Mouse (Mus musculus): Measurements from ENCODE around the gene Dgkz.

Dgkz gene

DNA sequence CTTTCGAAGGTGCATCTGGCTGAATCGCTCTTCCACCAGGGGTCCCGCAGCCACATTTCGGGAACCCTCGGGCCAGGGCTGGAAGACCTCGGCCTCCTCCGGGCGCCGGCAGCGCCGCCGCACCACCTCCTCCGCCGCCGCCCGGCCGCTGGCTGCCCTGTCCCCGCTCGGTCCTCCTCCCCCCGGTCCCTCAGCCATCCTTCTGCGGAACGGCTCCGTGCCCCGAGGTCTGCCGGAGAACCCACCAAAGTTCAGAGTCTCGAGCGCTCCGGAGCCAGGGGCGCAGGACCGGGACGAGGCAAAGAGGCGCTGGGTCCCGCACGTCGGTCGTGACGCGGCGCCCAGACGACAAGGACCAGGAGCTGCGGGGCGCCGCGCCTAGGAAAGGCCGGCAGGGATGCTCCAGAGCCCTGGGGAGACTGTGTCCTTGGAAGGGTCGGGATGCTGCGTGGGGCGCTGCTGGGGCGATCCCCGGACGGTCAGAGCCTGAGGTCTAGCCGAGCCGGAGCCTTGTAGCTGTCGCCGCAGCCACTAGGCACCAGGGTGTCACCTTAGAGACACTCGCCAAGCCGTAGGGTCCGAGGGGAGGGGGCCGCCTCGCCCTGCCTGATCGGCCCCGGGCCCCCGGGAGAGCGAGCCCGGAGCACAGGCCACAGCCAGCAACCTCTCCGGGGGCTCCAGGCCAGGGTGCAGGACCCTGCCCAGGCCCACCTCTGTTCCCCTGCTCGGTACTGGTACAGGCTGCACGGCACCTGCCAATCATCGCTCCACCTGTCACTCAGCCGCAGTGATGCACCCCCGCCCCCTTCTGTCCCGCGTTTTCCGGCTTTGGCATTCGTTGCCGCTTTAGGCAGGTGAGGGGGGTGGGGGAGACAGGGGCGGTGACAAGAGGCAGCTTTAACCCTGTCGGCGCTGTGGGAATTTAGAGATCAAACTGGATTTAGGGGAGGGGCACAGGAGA lies at the start of gene Dgkz:
Gene Dgkz (minus strand): TSS at position 284 of the 961 bp plus-strand sequence.
- no peak for DNase-seq (ENCODE audit: low spot score in 2 of 2)

GRCm38 (mm10) chr2:92025202-92025601 lies 49.5 kb upstream of the Dgkz start:
- DNase-seq (ENCODE audit: low spot score in 2 of 2) = no peak

DNA sequence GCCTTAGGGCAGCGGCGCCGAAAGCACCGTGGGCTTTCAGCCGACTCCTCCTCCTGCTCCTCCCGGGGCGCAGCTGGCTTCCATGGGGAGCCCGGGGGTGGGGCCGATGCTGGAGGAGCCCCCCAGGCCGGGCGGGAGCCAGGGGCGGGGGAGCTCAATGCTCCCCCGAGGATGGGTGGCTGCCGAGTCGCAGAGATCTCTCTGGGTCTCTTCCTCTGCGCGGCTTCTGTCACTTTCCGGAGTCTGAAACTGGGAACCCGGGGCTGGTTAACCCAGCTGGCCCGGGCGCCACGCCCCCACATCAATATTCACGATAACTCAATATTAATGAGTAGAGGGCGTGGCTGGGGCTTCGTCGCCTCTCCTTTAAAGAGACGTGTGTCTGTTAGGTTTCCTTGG lies 48.6 kb upstream of the Dgkz start, which contains the start of gene Creb3l1:
Gene Creb3l1 (minus strand): TSS at position 229 of the 399 bp plus-strand sequence.
- peak; percentile 79 to 83 for DNase-seq (ENCODE audit: low spot score in 2 of 2)

DNA sequence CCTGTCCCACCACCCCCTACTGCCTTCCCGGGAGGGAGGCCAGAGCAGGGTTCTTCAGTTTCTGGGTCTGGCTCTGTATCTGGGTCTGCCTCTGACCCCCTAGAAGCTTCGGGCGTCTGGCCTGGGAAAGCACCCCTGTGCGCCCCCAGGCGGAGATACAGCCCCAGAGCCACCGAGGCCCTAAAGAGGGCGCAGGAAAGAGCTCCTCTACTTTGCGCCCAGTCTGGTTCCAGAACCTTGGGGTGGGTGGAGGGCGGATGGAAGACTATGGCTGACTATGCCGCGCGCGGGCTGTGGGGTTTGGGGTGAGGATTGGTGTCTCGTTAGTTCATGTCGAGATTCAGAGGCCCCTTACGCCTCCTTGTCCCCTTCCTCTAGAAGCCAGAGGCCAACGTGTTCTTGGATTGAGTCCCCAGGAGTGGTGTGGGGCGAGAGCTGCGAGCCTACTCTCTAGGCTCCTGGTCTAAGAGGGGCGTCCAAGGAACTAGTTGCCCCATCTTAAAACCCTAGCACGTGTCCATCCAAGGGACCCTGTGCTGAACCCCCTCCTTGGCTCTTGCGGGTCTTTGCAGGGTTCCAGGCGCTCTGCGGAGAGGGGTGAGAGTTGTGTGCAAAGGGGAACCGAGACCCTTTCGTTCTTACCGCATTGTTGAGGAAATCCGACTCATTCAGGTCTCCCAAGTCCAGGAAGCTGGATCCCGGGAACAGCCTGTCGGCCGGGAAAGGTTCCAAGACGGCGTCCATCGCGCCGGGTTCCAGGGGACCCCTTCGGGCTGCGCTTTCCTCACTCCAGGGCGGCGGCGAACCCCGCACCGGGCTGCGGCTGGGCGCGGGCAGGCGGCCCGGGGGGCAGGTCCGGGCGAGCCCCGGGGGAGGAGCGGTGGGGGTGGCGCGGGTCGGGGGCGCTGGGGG lies 48.0 kb upstream of the Dgkz start:
- DNase-seq (ENCODE audit: low spot score in 2 of 2) = peak; percentile 51 to 56

DNA sequence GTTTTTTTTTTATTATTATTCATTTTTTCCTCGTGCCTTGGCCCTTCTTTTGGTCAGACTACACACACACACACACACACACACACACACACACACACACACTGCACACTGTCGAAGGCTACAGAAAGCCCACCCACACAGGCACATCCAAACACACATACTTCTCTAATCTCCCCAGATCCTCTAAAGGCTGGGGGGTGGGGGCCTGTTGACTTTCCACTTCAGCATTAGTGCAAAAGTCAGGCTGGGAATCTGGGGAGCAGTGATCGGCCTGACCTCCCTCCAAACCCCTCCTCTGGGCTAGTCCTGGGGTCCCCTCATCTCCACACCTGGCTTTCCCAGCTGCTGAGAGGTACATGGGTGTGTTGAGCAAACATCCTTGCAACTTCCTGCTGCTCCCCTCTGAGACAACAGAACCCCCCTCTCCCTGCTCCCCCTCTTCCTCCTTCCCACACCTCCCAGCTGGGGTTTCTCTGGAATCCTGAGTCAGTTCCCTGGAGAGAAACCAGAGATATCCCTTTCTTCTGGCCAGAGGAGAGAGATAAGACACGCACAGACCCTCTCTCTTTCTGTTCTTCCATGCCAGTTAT lies 45.1 kb upstream of the Dgkz start:
- DNase-seq (ENCODE audit: low spot score in 2 of 2) = peak in 1 of 2 experiments; percentile 49

DNA sequence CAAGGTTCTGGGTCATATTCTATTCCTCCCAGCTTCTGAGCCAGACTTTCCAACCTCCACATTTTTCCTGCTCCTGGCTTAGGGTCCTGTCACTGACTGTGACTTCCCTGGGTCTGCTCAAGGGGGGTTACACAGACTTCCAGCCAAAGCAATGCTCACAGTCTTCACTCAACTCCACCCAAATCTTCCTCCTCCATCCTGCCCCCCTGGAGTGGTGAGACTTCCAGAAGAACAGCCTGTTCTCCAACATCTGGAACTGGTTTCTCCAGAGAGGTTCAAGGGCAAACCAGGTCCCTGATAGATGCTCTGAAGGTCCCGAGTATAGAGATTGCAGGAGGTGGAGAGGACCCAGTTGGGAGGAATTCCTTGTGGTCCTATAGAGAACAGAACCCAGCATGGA lies 41.8 kb upstream of the Dgkz start:
- no peak for DNase-seq (ENCODE audit: low spot score in 2 of 2)

- DNase-seq (ENCODE audit: low spot score in 2 of 2) = peak; percentile 87 to 89
Measured at GRCm38 (mm10) chr2:92016981-92017380, 41.3 kb upstream of the Dgkz start.

- DNase-seq (ENCODE audit: low spot score in 2 of 2) = no peak
Measured at GRCm38 (mm10) chr2:92014891-92015290, 39.2 kb upstream of the Dgkz start.

DNA sequence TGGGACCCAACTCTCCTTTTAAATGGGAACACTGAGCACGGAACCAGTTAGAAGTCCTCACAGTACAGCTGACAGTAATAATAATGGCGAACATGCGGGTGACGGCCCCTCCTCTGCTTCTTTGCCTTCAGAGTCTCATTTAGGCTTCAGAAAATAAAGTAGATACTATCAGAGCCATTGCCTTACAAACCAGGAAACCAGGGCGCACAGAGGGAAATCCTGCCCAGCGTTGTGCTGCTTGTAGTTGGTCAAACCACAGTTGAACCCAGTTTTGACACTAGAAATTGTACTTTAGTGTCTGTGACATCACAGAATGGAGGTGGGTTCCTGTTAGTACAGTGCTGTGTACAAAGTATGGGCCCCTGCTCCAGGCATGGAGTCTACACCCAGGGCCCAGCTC lies 38.6 kb upstream of the Dgkz start:
- DNase-seq (ENCODE audit: low spot score in 2 of 2) = no peak

- peak; percentile 71 to 73 for DNase-seq (ENCODE audit: low spot score in 2 of 2)
Measured at GRCm38 (mm10) chr2:92012768-92013445, 37.2 kb upstream of the Dgkz start.

DNA sequence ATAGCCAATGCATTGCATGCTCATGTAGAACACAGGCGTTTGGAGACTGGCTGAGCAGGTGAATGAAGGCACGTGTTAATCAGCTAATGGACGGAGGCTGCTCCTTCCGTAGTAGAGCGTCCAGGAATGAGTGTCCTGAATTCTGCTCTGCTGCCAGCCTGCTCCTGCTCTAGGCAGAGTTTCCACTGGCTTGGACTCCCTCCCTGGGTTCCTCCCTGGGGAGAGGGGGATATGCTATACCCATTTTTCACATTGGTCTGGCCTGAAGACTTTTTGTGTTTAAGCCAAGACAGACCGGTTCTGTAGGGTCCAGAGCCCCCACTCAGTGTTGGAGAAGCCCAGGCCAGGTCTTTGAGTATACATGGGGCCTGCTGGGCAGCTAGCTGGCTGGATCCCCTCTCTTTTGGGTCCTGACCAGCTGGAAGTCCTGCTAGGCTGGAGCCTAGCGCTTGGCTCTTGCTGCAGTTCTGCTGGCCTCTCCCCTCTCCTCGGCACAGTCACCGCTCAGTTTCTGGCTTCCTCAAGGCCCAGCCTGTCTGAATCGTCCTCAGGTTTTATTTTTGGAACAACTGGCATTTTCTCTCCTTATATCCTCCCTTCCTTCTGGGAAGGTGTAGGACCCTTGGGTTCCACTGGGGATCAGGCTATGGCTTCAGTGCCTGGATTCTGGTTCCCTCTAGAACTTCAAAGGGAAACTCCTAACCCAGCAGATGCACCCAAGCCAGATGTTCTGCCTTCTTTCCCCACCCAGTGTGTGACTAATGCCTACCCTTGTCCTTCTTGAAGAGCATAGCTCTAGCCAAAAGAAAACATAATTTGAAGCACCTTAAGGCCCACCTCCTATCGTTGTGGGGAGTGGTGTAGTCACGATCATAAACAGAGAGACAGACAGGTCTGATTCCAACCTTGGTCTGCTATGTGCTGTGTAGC lies 36.0 kb upstream of the Dgkz start:
- no peak for DNase-seq (ENCODE audit: low spot score in 2 of 2)

GRCm38 (mm10) chr2:92008623-92009404 lies 33.1 kb upstream of the Dgkz start:
- no peak for DNase-seq (ENCODE audit: low spot score in 2 of 2)

DNA sequence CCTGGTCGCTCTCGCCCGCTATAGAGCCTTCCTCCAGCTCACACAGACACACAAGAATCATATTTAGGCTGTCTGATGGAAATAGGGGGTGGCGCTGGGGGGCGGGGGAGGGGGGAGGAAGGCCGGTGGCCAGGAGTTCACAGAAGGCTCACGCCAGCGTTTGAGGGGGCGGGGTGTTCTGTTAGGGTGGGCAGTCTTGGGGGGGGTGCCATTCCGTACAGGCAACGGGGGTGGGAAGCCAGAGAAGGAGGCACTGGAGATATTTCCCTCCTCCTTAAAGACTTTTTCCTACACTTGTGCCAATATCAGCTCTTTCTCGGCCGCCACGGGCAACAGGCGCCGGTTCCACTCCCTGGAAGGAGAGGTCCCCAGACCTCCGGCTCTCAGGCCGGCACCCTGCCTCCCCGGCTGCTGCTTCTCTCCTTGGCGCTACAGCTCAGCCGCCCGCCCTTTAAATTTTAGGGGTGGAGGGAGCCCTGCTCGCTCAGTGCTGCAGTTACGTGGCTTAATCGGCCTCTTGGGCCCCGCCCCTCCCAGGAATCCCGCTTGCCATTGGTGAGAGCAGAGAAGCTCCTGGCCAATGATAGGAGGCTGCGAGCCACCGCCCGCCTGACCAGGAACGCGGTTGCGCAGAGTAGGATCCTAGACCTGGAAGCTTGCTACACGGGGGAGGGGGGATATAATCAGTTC lies 32.4 kb upstream of the Dgkz start:
- DNase-seq (ENCODE audit: low spot score in 2 of 2) = peak; percentile 98

DNA sequence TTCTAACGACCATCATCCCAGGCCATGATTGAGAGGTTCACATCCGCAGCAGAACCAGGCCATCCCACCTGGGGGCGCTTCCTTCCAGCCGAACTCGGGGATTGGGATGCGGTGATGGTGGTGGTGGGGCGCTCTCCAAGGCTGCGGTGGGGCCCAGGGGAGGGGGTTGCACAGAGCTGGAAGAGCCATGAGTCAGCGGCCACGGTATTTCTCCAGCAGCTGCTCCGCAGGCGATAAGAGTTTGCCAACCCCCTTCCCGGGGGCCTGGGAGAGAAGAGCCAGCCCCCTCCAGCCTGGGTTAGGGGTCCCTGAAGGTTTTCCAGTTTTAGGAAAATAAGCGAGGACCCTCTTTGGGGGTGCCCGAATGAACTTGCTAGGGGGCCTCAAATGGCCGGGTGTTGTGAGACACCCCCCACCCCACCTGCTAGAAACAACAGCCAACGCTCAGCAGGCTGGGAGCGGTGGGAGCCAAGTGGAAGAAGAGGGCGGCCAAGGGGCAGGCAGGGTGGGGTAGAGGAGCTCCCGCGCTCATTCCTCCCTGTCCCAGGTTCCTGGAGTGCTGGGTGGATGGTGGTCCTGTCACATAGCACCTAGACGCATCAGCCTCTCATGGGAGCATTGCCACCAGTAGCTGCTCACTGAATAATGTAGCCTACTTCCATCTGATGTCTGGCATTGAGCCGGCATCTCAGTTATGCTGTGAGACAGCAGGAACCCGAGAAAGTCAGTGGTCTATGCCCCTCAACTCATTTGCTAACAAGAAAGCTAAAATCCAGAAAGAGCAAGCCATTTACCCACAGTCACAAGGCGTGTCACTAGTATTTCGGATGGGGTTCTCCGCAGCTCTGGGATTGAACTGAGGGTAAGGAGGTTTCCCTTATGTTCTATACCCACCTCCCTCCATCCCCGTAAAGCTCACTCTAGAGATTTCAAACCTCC lies 31.6 kb upstream of the Dgkz start:
- DNase-seq (ENCODE audit: low spot score in 2 of 2) = peak; percentile 70 to 80

GRCm38 (mm10) chr2:92006491-92006890 lies 30.8 kb upstream of the Dgkz start:
- no peak for DNase-seq (ENCODE audit: low spot score in 2 of 2)

DNA sequence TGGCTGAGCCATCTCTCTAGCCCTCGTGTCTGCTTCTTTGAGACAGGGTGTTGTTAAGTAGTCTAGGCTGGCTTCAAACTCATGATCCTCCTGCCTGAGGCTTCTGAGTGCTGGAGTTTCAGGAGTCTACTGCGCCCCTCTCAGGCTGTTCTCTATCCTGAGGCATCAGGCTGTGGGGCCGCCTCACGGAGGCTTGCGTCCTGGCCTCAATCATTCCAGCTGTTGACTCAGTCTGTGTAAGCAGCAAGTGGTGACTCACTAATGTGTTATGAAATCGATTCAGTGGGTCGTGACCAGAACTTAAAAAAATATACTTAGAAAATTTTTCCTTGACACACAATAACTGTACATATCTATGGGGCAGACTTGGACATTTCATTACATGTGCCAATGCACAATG lies 29.0 kb upstream of the Dgkz start:
- no peak for DNase-seq (ENCODE audit: low spot score in 2 of 2)

DNA sequence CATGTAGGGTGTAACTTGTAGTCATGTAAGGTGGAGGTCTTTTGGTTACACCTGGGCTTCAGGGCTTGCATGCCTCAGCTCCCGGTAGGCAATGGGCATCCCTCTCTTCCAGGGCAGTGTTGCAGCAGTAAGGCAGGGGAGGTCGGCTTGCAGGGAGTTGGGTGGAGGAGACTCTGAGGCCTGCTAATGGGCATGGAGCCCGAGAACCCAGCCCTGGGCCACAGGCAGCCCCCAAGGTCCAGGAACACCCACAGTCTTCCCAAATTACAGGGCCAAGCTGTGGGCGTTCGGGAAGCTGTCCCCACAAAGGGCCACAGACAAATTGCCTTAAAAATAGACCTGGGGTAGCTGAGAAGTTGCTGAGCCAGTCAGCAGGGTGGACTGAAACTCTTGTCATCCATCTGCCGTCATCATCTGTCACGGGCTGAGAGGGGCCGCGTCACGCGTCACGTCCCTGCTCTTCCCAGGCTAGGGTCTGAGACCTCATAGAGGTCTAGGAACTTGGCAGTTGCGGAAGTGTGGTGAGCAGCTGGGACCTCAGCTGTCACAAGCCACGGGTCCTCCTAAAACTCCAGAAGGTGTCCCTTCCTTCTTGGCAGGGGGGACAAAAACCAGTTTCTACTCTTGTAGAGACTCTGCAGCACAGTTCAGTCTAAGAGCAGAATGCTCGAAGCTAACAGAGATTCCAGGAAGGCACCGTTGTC lies 22.4 kb upstream of the Dgkz start:
- no peak for DNase-seq (ENCODE audit: low spot score in 2 of 2)

Data from heart, adult 9 months (tissue).